Mouse (Mus musculus) heart, embryonic 14.5 days (tissue): ENCODE measurements around the gene Ttc33. TPM values are rescaled to one million over a fixed set of nuclear protein-coding genes. Genes with fewer than 3 reads are reported as not detected.
A peak's percentile ranks its signal among the peaks of the same experiment; 100 is the strongest.

Experiments used
- ATAC-seq: fragments of 200-750 bp; cut with Nextera tagmentation; 2 replicates; pipeline ENCODE4 v1.8.0; 2017; ENCODE audit warnings: low read depth, moderate TSS enrichment; ENCODE audit not compliant: insufficient number of reproducible peaks, insufficient read depth, low FRiP score
- H3K27ac ChIP-seq, 2 experiments: fragments of 200-500 bp in 1 of 2; fragments of 300-500 bp in 1 of 2; sonication (generic) in 1 of 2; replicated peaks in 1 of 2; 2 replicates each; pipeline ENCODE4 v1.5.1; 2012 to 2014; ENCODE audit warnings: low read depth in 2 of 2, low read length in 2 of 2, control low read depth in 1 of 2, mild to moderate bottlenecking in 1 of 2, mixed read lengths in 1 of 2; ENCODE audit not compliant: control insufficient read depth in 1 of 2, insufficient read depth in 1 of 2
- H3K27me3 ChIP-seq: fragments of 300-500 bp; sonication (generic); 2 replicates; pipeline ENCODE4 v1.6.1; 2014; ENCODE audit warnings: mild to moderate bottlenecking, low read length, control low read depth; ENCODE audit not compliant: control insufficient read depth, insufficient read depth
- H3K36me3 ChIP-seq: fragments of 300-500 bp; sonication (generic); 2 replicates; pipeline ENCODE4 v1.6.1; 2014; ENCODE audit warnings: mild to moderate bottlenecking, control low read depth, low read length, mixed read lengths; ENCODE audit not compliant: control insufficient read depth, insufficient read depth
- H3K4me1 ChIP-seq, 2 experiments: fragments of 200-500 bp in 1 of 2; fragments of 300-500 bp in 1 of 2; sonication (generic) in 1 of 2; 2 replicates each; pipeline ENCODE4 v1.6.1; 2012 to 2014; ENCODE audit warnings: low read length in 2 of 2, control low read depth in 1 of 2, mixed read lengths in 1 of 2; ENCODE audit not compliant: control insufficient read depth in 2 of 2, insufficient read depth in 2 of 2
- H3K4me2 ChIP-seq: fragments of 300-500 bp; sonication (generic); 2 replicates; pipeline ENCODE4 v1.6.1; 2014; ENCODE audit warnings: mild to moderate bottlenecking, low read length
- H3K4me3 ChIP-seq, 2 experiments: fragments of 200-500 bp in 1 of 2; fragments of 300-500 bp in 1 of 2; sonication (generic) in 1 of 2; 2 replicates each; pipeline ENCODE4 v1.5.1; 2012 to 2014; ENCODE audit warnings: low read length in 2 of 2, mild to moderate bottlenecking in 2 of 2, control low read depth in 1 of 2, low read depth in 1 of 2, moderate library complexity in 1 of 2; ENCODE audit not compliant: control insufficient read depth in 1 of 2, insufficient read depth in 1 of 2
- H3K9ac ChIP-seq: fragments of 300-500 bp; sonication (generic); 2 replicates; pipeline ENCODE4 v1.6.1; 2014; ENCODE audit warnings: mild to moderate bottlenecking, low read length
- H3K9me3 ChIP-seq: fragments of 300-500 bp; sonication (generic); 2 replicates; pipeline ENCODE4 v1.6.1; 2016; ENCODE audit warnings: low read length, control low read depth; ENCODE audit not compliant: control insufficient read depth
- WGBS: fragments of 180-500 bp; shearing (Covaris S2); extraction: QIAGEN DNeasy Blood & Tissue Kit; methylation state at CpG from one replicate; pipeline ENCODE4 v1.1.7; 2014; 5-methylcytosine and 5-hydroxymethylcytosine counted together
- polyA plus RNA-seq: library from polyadenylated mRNA; unstranded; fragments of >200 nt; fragmentation: Nextera tagmentation; extraction: Ambion mirVana; gene quantifications from 2 replicates; pipeline ENCODE4 v1.2.1, GENCODE M21; 2014

The Ttc33 gene
- polyA plus RNA-seq, 1 experiment from 2014 or later = 39.7 TPM

DNA sequence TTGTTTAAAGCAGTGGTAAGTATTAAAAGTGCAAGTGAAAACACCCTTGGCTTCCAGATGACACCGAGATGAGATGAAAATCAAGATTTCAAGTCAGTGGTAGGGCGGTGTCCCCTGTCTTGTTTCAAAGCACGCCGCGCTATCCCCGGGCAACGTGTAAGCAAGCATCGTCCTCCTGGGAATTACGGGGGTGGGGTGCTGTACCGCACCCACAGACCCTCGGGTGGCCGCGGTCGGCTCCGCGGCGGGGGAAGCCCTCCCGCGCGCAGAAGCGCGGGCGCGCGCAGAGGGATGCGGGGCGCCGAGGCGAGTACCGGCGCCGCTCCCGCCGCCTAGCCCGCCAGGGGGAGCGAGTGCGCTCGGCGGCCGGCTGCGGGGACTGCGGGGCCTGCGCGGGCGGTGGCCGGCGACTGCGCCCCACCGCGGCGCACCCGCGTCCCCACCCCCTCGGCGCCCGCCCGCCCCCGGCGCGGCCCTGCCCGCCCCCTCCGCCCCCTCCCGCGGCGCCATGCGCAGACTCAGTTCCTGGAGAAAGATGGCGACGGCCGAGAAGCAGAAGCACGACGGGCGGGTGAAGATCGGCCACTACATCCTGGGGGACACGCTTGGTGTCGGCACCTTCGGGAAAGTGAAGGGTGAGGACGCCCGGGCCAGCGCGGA, 41.8 kb upstream of the Ttc33 start, which contains the start of gene Prkaa1:
TSS of gene Prkaa1 (plus strand) at position 501 of the 660 bp plus-strand sequence.
- H3K4me2 ChIP-seq = peak within 1 kb of the TSS; percentile 73
- no peaks in the 10 kb centered on the region for H3K36me3 ChIP-seq
- ATAC-seq = peak; percentile 94
- peak within 1 kb of the TSS; percentile 87 for H3K9ac ChIP-seq
- H3K27me3 ChIP-seq = no peaks in the 10 kb centered on the region
- peaks cover 2 to 12% of the 10 kb centered on the region in 2 experiments for H3K4me1 ChIP-seq
- H3K27ac ChIP-seq = peak within 1 kb of the TSS; percentile 84 to 93
- H3K4me3 ChIP-seq = peak within 1 kb of the TSS; percentile 88 to 98
- H3K9me3 ChIP-seq = no peaks in the 10 kb centered on the region
- WGBS = under 1% methylated on average over 80 of the region's 80 CpGs

DNA sequence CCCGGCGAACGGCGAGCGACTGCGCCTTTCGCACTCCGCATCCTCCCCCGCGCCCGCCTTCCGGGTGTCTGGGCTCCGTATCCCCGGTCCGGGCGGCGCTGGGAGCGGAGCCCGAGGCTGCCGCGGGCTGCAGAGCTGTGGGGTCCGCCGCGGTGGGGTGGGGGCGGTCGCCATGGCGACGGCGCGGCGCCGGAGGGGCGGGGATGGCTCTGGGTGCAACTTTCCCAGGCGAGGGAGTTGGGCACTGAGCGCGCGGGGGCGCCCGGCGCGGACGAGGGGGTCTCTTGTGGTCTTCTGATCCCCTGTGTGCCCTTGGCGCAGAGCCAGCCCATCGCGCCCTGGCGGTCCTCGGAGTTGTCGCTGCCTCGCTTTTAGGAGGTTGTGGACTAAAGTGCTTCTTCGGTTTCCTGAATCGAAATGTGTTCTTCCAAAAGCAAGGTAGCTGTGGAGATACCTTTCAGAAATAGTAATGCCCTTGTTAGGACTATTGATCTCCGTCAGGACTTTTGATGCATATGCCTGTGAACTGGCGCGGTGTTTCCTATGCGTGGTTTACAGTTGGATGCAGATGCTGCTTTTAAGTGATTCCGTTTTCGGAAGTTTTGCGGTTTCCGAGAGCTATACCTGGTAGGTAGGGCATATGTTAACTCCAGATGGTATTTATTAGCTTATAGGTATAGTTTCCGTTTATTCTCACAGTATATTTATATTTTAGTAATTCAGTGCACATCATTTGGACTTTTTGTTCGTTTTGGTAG, 41.1 kb upstream of the Ttc33 start:
- peaks cover 4 to 12% of the 10 kb centered on the region in 2 experiments for H3K4me1 ChIP-seq
- ATAC-seq = peak; percentile 82
- H3K9ac ChIP-seq = peak overlapping the region; percentile 87
- peak overlapping the region; percentile 84 to 93 for H3K27ac ChIP-seq
- no peaks in the 10 kb centered on the region for H3K36me3 ChIP-seq
- peak overlapping the region; percentile 88 to 98 for H3K4me3 ChIP-seq
- WGBS = 1% methylated on average over 54 of the region's 61 CpGs
- H3K4me2 ChIP-seq = peak overlapping the region; percentile 73
- H3K9me3 ChIP-seq = no peaks in the 10 kb centered on the region
- H3K27me3 ChIP-seq = no peaks in the 10 kb centered on the region

DNA sequence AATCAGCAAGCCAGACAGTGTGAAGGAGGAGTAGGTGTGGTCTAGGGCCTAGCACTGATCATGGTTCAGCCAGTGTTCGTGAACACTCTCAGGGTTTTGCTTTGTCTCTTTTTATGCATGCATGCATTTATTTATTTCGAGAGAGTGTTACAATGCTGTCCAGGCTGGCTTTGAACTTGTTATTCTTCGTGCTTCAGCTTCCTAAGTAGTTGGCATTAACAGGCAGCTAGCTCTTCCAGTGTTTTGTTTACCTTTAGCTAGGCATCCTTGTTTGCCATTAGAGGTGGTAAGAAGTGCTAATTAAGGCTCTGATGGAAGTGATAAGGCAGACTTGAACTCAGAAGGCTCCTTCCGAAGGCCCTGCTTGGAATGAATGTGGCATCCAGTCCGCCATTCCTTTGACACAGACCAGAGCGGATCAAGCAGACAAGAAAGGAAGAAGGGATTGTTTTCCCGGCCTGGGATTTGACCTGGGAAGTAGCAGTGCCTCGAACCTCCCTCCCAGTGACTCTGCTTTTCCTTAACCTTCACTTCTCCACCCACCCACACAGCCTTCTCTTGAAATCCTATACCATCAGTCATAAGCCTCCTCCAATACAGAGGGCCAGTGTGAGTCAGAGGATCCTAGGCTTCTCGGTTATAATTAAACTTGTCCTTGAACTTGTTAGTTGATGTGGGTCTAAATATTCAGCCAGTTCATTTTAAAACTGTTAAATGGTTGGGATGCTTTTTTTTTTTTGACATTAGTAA, 40.0 kb upstream of the Ttc33 start:
- no peak for ATAC-seq
- H3K27me3 ChIP-seq = no peaks in the 10 kb centered on the region
- peak overlapping the region; percentile 73 for H3K4me2 ChIP-seq
- WGBS = 29% methylated on average over 9 of the region's 9 CpGs
- no peaks in the 10 kb centered on the region for H3K36me3 ChIP-seq
- peak overlapping the region; percentile 87 for H3K9ac ChIP-seq
- H3K9me3 ChIP-seq = no peaks in the 10 kb centered on the region
- peaks cover 4 to 12% of the 10 kb centered on the region in 2 experiments for H3K4me1 ChIP-seq
- H3K27ac ChIP-seq = peak overlapping the region in 1 of 2 experiments; percentile 49; a peak in 1 of 4 replicates
- peak overlapping the region; percentile 16 to 88; a peak in 1 of 4 replicates for H3K4me3 ChIP-seq

DNA sequence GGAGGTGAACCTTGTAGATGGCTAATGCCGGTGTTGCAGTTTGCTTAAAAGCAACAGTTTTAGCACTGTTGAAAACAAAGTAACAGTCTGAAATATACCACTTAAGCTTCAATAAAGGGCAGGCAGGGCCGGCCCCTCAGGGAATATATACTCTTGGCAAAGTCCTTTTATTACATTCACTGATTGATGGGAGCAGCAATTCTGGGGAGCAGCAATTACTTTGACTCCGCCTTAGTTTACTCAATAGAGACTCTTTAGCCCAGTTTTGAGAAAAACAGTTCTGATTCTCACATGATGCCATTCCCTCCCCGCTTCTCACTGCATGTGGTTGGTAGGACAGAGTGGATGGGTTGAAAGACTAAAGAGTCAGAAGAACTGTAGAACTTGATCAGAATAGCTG, 36.1 kb upstream of the Ttc33 start:
- Histone ChIP-seq H3K9ac (no peak overlapping the region), H3K27ac (no peak overlapping the region), H3K9me3 (no peaks in the 10 kb centered on the region), H3K27me3 (no peaks in the 10 kb centered on the region), H3K36me3 (no peaks in the 10 kb centered on the region), H3K4me3 (no peak overlapping the region), H3K4me1 (peaks cover 5 to 13% of the 10 kb centered on the region in 2 experiments), H3K4me2 (no peak overlapping the region)
- ATAC-seq = no peak
- 88% methylated on average over 4 of the region's 4 CpGs for WGBS

DNA sequence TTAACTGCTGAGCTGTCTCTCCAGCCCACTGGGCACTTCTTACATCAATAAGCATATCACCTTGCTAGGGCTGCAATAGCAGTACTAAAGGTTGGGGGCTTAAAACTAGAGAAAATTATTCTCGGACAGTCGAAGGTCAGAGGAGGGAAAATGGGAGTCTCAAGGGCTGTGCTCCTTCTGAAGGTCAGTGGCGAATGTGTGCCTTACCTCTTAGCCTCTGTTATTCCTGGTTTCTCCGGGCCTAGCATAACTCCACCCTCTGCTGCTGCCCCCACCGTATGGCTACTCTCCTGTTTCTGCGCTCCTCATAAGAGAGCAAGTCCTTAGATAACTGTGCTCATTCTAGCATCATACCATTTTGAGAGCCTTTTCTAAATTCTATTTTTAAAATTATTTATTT, 33.2 kb upstream of the Ttc33 start:
- no peak overlapping the region for H3K4me2 ChIP-seq
- WGBS = 82% methylated on average over 6 of the region's 6 CpGs
- ATAC-seq = no peak

DNA sequence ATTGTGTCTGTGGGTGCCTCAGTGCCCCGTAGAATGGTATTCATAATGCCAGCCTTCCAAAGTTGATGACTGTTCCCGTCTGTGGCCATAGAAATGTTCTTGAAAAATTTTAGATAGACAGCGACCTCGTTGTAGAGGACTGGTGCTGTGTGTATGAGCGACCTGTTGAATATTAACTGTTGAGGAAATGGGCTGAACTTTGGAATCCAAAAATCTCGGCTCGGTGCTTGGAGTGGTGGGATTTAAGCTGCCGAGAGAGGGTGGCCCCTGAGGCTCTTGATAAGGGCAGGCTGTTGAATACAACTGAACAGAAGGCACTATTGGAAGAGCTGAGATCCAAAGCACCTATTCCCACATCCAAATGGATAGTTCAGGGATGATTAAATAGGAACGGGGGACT, 30.7 kb upstream of the Ttc33 start:
- ATAC-seq = no peak
- Histone ChIP-seq H3K4me3 (no peak overlapping the region), H3K27ac (no peak overlapping the region), H3K4me1 (peaks cover 10 to 20% of the 10 kb centered on the region in 2 experiments), H3K27me3 (no peaks in the 10 kb centered on the region), H3K36me3 (no peaks in the 10 kb centered on the region), H3K4me2 (no peak overlapping the region), H3K9me3 (no peaks in the 10 kb centered on the region), H3K9ac (no peak overlapping the region)
- WGBS = 45% methylated on average over 9 of the region's 9 CpGs

More for the DNA sequence above, 33.2 kb upstream of the Ttc33 start:
- Histone ChIP-seq H3K9ac (no peak overlapping the region), H3K9me3 (no peaks in the 10 kb centered on the region), H3K4me1 (peaks cover 9 to 11% of the 10 kb centered on the region in 2 experiments; a peak in 3 of 4 replicates), H3K36me3 (no peaks in the 10 kb centered on the region), H3K27ac (no peak overlapping the region), H3K27me3 (no peaks in the 10 kb centered on the region), H3K4me3 (no peak overlapping the region)

DNA sequence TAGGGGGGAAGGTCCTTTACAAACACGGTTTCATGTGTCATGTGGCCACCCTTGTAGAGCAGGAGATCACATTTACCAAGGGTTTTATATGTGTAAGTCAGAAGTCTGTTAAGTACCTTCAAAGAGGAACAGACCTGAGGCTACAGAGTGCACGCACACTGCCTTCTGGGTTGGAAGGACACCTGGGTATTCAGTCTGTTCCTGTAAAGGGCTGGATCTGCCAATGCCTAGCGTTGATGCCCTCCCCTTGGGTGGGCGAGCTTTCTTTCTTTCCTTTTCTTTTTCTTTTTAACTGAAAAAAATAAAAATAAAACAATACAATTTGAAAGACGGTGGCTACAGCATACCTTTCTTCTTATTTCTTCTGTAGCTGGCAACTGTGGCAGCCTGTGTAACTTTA, 30.2 kb upstream of the Ttc33 start:
- Histone ChIP-seq H3K36me3 (no peaks in the 10 kb centered on the region), H3K4me1 (peaks cover 10 to 20% of the 10 kb centered on the region in 2 experiments), H3K27ac (no peak overlapping the region), H3K9me3 (no peaks in the 10 kb centered on the region), H3K27me3 (no peaks in the 10 kb centered on the region), H3K9ac (no peak overlapping the region), H3K4me3 (no peak overlapping the region), H3K4me2 (no peak overlapping the region)
- 80% methylated on average over 5 of the region's 5 CpGs for WGBS
- ATAC-seq = no peak
